Mouse (Mus musculus) myocyte (in vitro differentiated cells): Measurements from ENCODE around the gene Kirrel3. TPM values are rescaled to one million over a fixed set of nuclear protein-coding genes. Genes with fewer than 3 reads are reported as not detected.

Experiments used
- H3K27me3 ChIP-seq: one replicate; pipeline ENCODE4 v1.6.1; 2011; ENCODE audit not compliant: control insufficient read depth, insufficient read depth, insufficient read length
- H3K36me3 ChIP-seq: one replicate; pipeline ENCODE4 v1.6.1; 2011; ENCODE audit not compliant: control insufficient read depth, insufficient read depth
- H3K4me2 ChIP-seq: one replicate; pipeline ENCODE4 v1.6.1; 2011; ENCODE audit warnings: low read depth, control low read depth
- H3K4me3 ChIP-seq: one replicate; pipeline ENCODE4 v1.5.1; 2011; ENCODE audit warnings: mild to moderate bottlenecking, control low read depth, moderate library complexity
- H3K79me2 ChIP-seq: one replicate; pipeline ENCODE4 v1.6.1; 2011; ENCODE audit not compliant: control insufficient read depth, insufficient read depth
- H3ac ChIP-seq: one replicate; pipeline ENCODE4 v1.6.1; 2011; ENCODE audit not compliant: control insufficient read depth, insufficient read length
- CEBPB ChIP-seq: IDR thresholded peaks from 2 replicates; pipeline ENCODE4 v1.6.1; 2011; ENCODE audit warnings: mild to moderate bottlenecking, moderate library complexity; ENCODE audit not compliant: poor library complexity, insufficient read depth, severe bottlenecking
- E2F4 ChIP-seq: IDR thresholded peaks from one replicate; pipeline ENCODE4 v1.6.1; 2011; ENCODE audit warnings: mild to moderate bottlenecking, control low read depth, moderate library complexity; ENCODE audit not compliant: insufficient read depth
- MAX ChIP-seq: IDR thresholded peaks from one replicate; pipeline ENCODE4 v1.6.1; 2011; ENCODE audit warnings: low read depth, mild to moderate bottlenecking, control low read depth
- MYOD1 ChIP-seq, 3 experiments: IDR thresholded peaks; one replicate each; pipeline ENCODE4 v1.6.1; 2011; ENCODE audit warnings: control low read depth in 2 of 3, low read depth in 2 of 3, mild to moderate bottlenecking in 2 of 3, moderate library complexity in 1 of 3; ENCODE audit not compliant: insufficient read length in 2 of 3, control insufficient read depth in 1 of 3
- MYOG ChIP-seq, 3 experiments: IDR thresholded peaks; one replicate each; pipeline ENCODE4 v1.6.1; 2011; ENCODE audit warnings: control low read depth in 2 of 3, low read depth in 2 of 3, mild to moderate bottlenecking in 2 of 3; ENCODE audit not compliant: insufficient read length in 2 of 3, control insufficient read depth in 1 of 3, insufficient read depth in 1 of 3
- POLR2A ChIP-seq: IDR thresholded peaks from one replicate; pipeline ENCODE4 v1.6.1; 2011; ENCODE audit warnings: low read depth, mild to moderate bottlenecking, control low read depth, moderate library complexity; ENCODE audit not compliant: insufficient read length
- POLR2AphosphoS2 ChIP-seq: IDR thresholded peaks from one replicate; pipeline ENCODE4 v1.6.1; 2011; ENCODE audit warnings: low read depth, control low read depth; ENCODE audit not compliant: insufficient read length
- REST ChIP-seq: IDR thresholded peaks from one replicate; pipeline ENCODE4 v1.6.1; 2011; ENCODE audit warnings: mild to moderate bottlenecking, control low read depth, moderate library complexity; ENCODE audit not compliant: insufficient read depth, insufficient read length
- SRF ChIP-seq: IDR thresholded peaks from one replicate; pipeline ENCODE4 v1.6.1; 2011; ENCODE audit warnings: low read depth; ENCODE audit not compliant: control insufficient read depth, insufficient read length
- TCF12 ChIP-seq: IDR thresholded peaks from one replicate; pipeline ENCODE4 v1.6.1; 2011; ENCODE audit warnings: mild to moderate bottlenecking, control low read depth; ENCODE audit not compliant: poor library complexity, insufficient read depth, severe bottlenecking
- TCF3 ChIP-seq: IDR thresholded peaks from one replicate; pipeline ENCODE4 v1.6.1; 2011; ENCODE audit warnings: low read depth, control low read depth; ENCODE audit not compliant: insufficient read length
- USF1 ChIP-seq: IDR thresholded peaks from one replicate; pipeline ENCODE4 v1.6.1; 2011; ENCODE audit warnings: low read depth, mild to moderate bottlenecking, control low read depth, moderate library complexity
- polyA plus RNA-seq: library from polyadenylated mRNA; unstranded; fragments of >200 nt; fragmentation: generic; extraction: Trizol; gene quantifications from one replicate; pipeline ENCODE4 v1.2.1, GENCODE M21; 2012; ENCODE audit warnings: missing spikeins

The Kirrel3 gene
- polyA plus RNA-seq, 1 experiment, result 2.8 TPM

DNA sequence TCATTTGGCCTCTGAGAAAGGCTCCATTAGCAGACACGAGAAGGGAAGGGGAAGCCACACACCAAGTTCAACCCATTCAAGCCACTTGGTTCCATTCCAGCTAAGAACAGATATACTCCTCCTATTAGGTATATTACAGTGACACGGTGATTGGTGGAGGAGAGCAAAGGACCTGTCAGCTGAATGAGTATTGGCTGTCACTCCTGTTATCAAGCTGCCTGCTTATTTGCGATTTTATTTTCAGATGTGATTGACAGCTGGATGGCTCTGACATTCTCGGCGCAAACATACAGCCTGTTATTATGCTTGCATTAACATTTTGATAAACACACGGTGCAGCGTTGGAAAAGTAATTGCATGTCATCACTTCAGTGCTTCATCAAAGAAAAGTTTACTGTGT lies 118.1 kb downstream of the Kirrel3 start:
- Histone ChIP-seq H3K79me2 (no peaks in the 10 kb centered on the region), H3K4me3 (no peak overlapping the region), H3K4me2 (no peak overlapping the region), H3K27me3 (no peaks in the 10 kb centered on the region), H3K36me3 (no peaks in the 10 kb centered on the region), H3ac (no peak overlapping the region)
- TF ChIP-seq POLR2AphosphoS2 (no peak), POLR2A (no peak), E2F4 (no peak), REST (no peak), MYOG (IDR thresholded peaks at IDR 0.05; ENCODE audit: control insufficient read depth in 1 of 3, insufficient read depth in 1 of 3, insufficient read length in 2 of 3, low read depth in 2 of 3) (no peak), MYOD1 (IDR thresholded peaks at IDR 0.05; ENCODE audit: control insufficient read depth in 1 of 3, insufficient read length in 2 of 3, low read depth in 2 of 3) (no peak), TCF3 (no peak)

- H3K4me2 ChIP-seq, result no peak overlapping the region
- TF ChIP-seq MYOG (IDR thresholded peaks at IDR 0.05; ENCODE audit: control insufficient read depth in 1 of 3, insufficient read depth in 1 of 3, insufficient read length in 2 of 3, low read depth in 2 of 3) (no peak), CEBPB (0 out of 2 replicates have a peak, but pooled peaks have one; percentile 6), E2F4 (no peak)
- no peaks in the 10 kb centered on the region for H3K36me3 ChIP-seq
- H3K4me3 ChIP-seq, result no peak overlapping the region
- no peaks in the 10 kb centered on the region for H3K27me3 ChIP-seq
- H3K79me2 ChIP-seq, result no peaks in the 10 kb centered on the region
- no peak overlapping the region for H3ac ChIP-seq
Observed at GRCm38 (mm10) chr9:34604931-34605330, 119.2 kb downstream of the Kirrel3 start.

- Histone ChIP-seq H3K4me2 (no peak overlapping the region), H3K27me3 (no peaks in the 10 kb centered on the region), H3ac (no peak overlapping the region), H3K4me3 (no peak overlapping the region), H3K79me2 (no peaks in the 10 kb centered on the region), H3K36me3 (no peaks in the 10 kb centered on the region)
- TF ChIP-seq MYOG (IDR thresholded peaks at IDR 0.05; ENCODE audit: control insufficient read depth in 1 of 3, insufficient read depth in 1 of 3, insufficient read length in 2 of 3, low read depth in 2 of 3) (no peak), REST (no peak), SRF (no peak), E2F4 (no peak), TCF3 (no peak), USF1 (no peak), MYOD1 (IDR thresholded peaks at IDR 0.05; ENCODE audit: control insufficient read depth in 1 of 3, insufficient read length in 2 of 3, low read depth in 2 of 3) (no peak), POLR2AphosphoS2 (no peak), TCF12 (no peak), MAX (no peak), POLR2A (no peak), CEBPB (no peak)
Observed at GRCm38 (mm10) chr9:34605486-34605885, 119.8 kb downstream of the Kirrel3 start.

DNA sequence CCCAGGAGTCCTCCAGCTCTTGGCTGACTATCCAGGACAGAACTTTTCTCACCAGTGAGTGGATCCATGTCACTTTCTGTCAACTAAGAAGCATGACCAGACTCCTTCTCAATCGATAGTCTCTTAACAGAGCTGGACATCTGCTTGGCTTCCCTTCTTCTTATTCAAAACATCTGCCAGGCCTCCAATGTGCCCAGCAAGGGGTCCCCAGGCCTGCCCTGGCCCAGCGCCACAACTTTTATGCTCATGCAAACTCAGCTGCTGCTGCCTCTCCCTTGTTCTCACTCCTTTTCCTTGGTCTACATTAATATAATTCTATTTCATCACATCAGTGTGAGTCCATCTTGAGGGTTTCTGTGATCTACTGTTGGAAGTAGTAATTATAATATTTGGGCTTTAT lies 122.3 kb downstream of the Kirrel3 start:
- TF ChIP-seq CEBPB, result no peak
- no peak for TF ChIP-seq POLR2A
- H3ac ChIP-seq, result no peak overlapping the region
- H3K36me3 ChIP-seq, result no peaks in the 10 kb centered on the region
- H3K4me3 ChIP-seq, result no peak overlapping the region
- H3K27me3 ChIP-seq, result no peaks in the 10 kb centered on the region
- H3K4me2 ChIP-seq, result no peak overlapping the region
- H3K79me2 ChIP-seq, result no peaks in the 10 kb centered on the region

DNA sequence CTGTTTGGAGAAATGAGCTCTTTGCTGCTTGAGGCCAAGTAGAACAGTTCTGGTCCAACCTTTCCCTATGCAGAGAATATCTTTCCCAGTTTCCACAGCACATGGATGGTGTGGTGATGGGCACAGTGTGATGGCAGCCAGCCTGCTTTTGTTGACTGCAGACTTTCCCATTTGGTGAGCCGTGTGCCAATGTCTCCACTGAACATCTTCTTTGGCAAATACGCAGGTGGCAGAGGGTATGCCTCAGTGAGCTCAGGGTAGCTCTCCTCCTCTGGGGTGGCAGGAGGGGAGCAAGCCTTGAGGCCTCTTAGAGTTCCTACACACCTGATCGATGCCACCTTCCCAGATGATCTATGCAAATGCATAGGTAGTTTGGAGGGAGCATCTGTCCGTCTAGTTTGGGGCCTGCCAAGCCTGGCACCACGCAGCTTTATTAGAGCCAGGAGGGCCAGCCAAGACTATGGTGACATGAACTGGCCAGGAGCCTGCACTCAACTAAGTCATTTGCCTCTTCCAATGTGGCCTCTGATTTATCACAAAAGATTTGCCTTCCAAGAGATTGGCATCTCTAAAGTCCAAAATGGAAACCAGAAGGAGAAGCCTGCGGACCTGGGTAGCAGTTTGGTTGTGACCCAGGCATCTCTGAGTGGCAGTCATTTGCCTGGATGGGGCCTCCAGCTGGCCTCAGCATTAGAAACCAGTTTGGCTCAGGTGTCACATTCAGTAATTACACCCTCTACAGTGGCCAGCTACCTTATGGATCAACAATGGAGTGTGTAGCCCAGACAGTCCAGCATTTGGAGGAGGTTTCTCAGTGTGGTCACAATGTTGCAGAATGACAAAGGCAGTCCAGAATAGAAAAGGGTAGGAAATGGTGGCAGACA lies 127.4 kb downstream of the Kirrel3 start:
- Histone ChIP-seq H3K27me3 (no peaks in the 10 kb centered on the region), H3K36me3 (no peaks in the 10 kb centered on the region), H3ac (no peak overlapping the region), H3K79me2 (no peaks in the 10 kb centered on the region), H3K4me2 (no peak overlapping the region), H3K4me3 (no peak overlapping the region)
- no peak for TF ChIP-seq MYOG (IDR thresholded peaks at IDR 0.05; ENCODE audit: control insufficient read depth in 1 of 3, insufficient read depth in 1 of 3, insufficient read length in 2 of 3, low read depth in 2 of 3)
- TF ChIP-seq TCF3, result no peak
- no peak for TF ChIP-seq SRF
- no peak for TF ChIP-seq REST
